Mouse (Mus musculus): ENCODE measurements around the gene Arfgef3.

Arfgef3 gene

GRCm38 (mm10) chr10:18743286-18744142 lies at the start of gene Arfgef3:
TSS of gene Arfgef3 (minus strand) at chr10:18743949.
- in situ Hi-C loops (cut with MboI; ENCODE audit: low pct_unique_long_range_greater_than_20kb in 1 of 2, low sequenced_read_pairs in 2 of 2, unreplicated experiment in 1 of 2): no loop called here

DNA sequence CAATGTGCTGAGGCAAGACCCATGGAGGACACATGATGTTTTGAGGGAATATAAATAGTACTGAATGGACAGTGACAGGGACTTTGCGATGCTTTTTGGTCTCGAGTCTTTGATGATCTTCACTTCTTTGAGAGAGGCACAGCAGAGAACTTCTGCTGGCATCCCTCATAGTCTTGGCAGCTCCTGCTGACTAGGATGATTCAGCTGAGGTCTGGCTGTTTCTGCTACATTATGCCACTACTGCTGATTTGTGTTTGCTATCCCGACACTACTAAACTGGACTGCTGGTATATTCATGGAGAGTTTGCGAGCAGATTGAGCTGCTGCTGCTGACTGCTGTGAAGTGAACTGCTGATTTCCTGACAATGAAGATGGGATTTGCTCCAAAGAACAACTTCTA lies 46.3 kb upstream of the Arfgef3 start:
- in situ Hi-C loops (cut with MboI; ENCODE audit: low pct_unique_long_range_greater_than_20kb in 1 of 2, low sequenced_read_pairs in 2 of 2, unreplicated experiment in 1 of 2): no loop called here

GRCm38 (mm10) chr10:18788601-18789000 lies 44.9 kb upstream of the Arfgef3 start:
- in situ Hi-C loops (cut with MboI; ENCODE audit: low pct_unique_long_range_greater_than_20kb in 1 of 2, low sequenced_read_pairs in 2 of 2, unreplicated experiment in 1 of 2): no loop called here

GRCm38 (mm10) chr10:18786693-18787092 lies 42.9 kb upstream of the Arfgef3 start, which contains the start of gene Gm4922:
TSS of gene Gm4922 (minus strand) at chr10:18786793.
- in situ Hi-C loops (cut with MboI; ENCODE audit: low pct_unique_long_range_greater_than_20kb in 1 of 2, low sequenced_read_pairs in 2 of 2, unreplicated experiment in 1 of 2): no loop called here

GRCm38 (mm10) chr10:18777546-18777945 lies 33.8 kb upstream of the Arfgef3 start:
- in situ Hi-C loops (cut with MboI; ENCODE audit: low pct_unique_long_range_greater_than_20kb in 1 of 2, low sequenced_read_pairs in 2 of 2, unreplicated experiment in 1 of 2): loop anchor here (10.0 kb wide), 1 partner anchor 117 kb away; no protein-coding TSS in a partner anchor

GRCm38 (mm10) chr10:18772537-18773179 lies 28.9 kb upstream of the Arfgef3 start:
- in situ Hi-C loops (cut with MboI; ENCODE audit: low pct_unique_long_range_greater_than_20kb in 1 of 2, low sequenced_read_pairs in 2 of 2, unreplicated experiment in 1 of 2): loop anchor here (10.0 kb wide), 1 partner anchor 122 kb away; no protein-coding TSS in a partner anchor

DNA sequence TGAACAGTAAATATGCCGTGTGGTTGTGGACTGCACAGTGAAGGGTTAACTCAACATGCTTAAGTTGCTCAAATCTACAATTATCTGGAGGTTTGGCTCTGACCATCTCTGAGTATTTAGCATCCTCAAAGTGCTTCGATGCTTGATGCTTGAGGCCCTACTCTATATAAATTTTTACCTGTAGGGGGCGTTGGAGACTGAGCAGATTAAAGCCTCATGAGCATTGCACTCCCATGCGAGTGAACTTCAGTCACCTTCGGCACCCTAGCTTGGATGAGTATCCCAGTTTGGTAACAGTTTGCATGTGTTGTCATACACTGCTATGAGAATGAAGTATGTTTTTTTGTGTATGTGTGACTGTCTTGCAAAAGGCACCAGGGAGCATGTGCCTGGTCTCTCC lies 26.2 kb upstream of the Arfgef3 start:
- in situ Hi-C loops (cut with MboI; ENCODE audit: low pct_unique_long_range_greater_than_20kb in 1 of 2, low sequenced_read_pairs in 2 of 2, unreplicated experiment in 1 of 2): loop anchor here (10.0 kb wide), 1 partner anchor 125 kb away; no protein-coding TSS in a partner anchor

DNA sequence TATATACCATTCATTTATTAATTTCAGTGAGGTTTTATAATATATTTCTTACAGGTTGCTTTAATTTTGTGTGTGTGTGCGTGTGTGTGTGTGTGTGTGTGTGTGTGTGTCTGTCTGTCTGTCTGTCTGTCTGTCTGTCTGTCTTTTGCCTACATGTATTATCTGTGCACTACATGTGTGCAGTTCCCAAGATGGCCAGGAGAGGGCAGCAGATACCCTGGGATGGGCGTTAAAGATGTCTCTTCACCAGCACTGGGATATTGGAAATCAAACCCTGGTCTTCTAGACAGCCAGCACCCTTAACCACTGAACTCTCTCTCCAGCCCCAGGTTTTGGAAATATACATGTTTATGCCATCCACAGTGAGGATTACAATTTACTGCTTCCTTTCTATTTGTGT lies 16.5 kb upstream of the Arfgef3 start:
- in situ Hi-C loops (cut with MboI; ENCODE audit: low pct_unique_long_range_greater_than_20kb in 1 of 2, low sequenced_read_pairs in 2 of 2, unreplicated experiment in 1 of 2): no loop called here

- in situ Hi-C loops (cut with MboI; ENCODE audit: low pct_unique_long_range_greater_than_20kb in 1 of 2, low sequenced_read_pairs in 2 of 2, unreplicated experiment in 1 of 2): no loop called here
Observed at GRCm38 (mm10) chr10:18750057-18750456, 6.3 kb upstream of the Arfgef3 start.

- in situ Hi-C loops (cut with MboI; ENCODE audit: low pct_unique_long_range_greater_than_20kb in 1 of 2, low sequenced_read_pairs in 2 of 2, unreplicated experiment in 1 of 2): no loop called here
Observed at GRCm38 (mm10) chr10:18742086-18742485, 1.7 kb downstream of the Arfgef3 start.

DNA sequence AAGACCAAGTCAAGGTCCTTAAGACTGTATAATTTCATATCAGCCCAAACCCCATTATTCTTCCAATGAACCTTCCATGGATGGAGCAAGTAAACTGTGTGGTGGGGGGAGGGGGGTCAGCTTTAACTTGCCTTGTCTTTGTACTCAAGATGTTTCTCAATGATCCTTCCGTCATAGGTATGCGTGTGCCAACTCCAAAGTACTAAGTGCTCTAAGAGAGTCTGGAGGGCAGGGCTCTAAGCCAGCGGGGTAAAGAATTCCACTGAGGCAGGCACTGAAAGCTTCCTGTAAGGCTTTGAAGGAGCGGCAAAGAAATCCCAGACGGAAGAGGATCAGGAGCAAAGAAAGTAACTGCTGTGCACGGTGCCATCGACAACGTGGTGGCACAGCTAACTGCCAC lies 2.7 kb downstream of the Arfgef3 start:
- in situ Hi-C loops (cut with MboI; ENCODE audit: low pct_unique_long_range_greater_than_20kb in 1 of 2, low sequenced_read_pairs in 2 of 2, unreplicated experiment in 1 of 2): no loop called here

- in situ Hi-C loops (cut with MboI; ENCODE audit: low pct_unique_long_range_greater_than_20kb in 1 of 2, low sequenced_read_pairs in 2 of 2, unreplicated experiment in 1 of 2): no loop called here
Observed at GRCm38 (mm10) chr10:18728548-18728947, 15.2 kb downstream of the Arfgef3 start.

- in situ Hi-C loops (cut with MboI; ENCODE audit: low pct_unique_long_range_greater_than_20kb in 1 of 2, low sequenced_read_pairs in 2 of 2, unreplicated experiment in 1 of 2): no loop called here
Observed at GRCm38 (mm10) chr10:18711436-18711835, 32.3 kb downstream of the Arfgef3 start.

GRCm38 (mm10) chr10:18710949-18711348 lies 32.8 kb downstream of the Arfgef3 start:
- in situ Hi-C loops (cut with MboI; ENCODE audit: low pct_unique_long_range_greater_than_20kb in 1 of 2, low sequenced_read_pairs in 2 of 2, unreplicated experiment in 1 of 2): no loop called here

GRCm38 (mm10) chr10:18709836-18710235 lies 33.9 kb downstream of the Arfgef3 start:
- in situ Hi-C loops (cut with MboI; ENCODE audit: low pct_unique_long_range_greater_than_20kb in 1 of 2, low sequenced_read_pairs in 2 of 2, unreplicated experiment in 1 of 2): no loop called here

- in situ Hi-C loops (cut with MboI; ENCODE audit: low pct_unique_long_range_greater_than_20kb in 1 of 2, low sequenced_read_pairs in 2 of 2, unreplicated experiment in 1 of 2): no loop called here
Observed at GRCm38 (mm10) chr10:18708641-18709040, 35.1 kb downstream of the Arfgef3 start.

GRCm38 (mm10) chr10:18704393-18705120 lies 39.2 kb downstream of the Arfgef3 start:
- in situ Hi-C loops (cut with MboI; ENCODE audit: low pct_unique_long_range_greater_than_20kb in 1 of 2, low sequenced_read_pairs in 2 of 2, unreplicated experiment in 1 of 2): no loop called here

GRCm38 (mm10) chr10:18701517-18701916 lies 42.2 kb downstream of the Arfgef3 start:
- in situ Hi-C loops (cut with MboI; ENCODE audit: low pct_unique_long_range_greater_than_20kb in 1 of 2, low sequenced_read_pairs in 2 of 2, unreplicated experiment in 1 of 2): no loop called here

DNA sequence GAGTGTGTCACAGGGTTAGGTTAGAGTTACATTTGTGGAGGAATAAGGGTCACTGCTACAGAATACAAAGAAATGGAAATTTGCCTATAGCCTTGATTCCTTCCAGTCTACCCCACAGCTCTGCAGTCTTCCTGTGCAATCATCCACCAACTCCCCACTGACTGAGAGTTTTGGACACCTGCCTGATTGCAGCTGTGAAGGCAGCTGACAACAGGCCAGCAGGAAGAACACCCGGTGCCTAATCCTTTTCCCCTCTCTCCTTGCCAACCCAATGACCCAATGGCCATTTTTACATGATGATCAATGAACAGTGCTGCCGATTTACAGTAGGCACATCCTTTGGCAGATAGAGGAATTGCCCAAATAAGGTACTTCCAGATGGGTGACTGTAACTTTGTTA lies 43.6 kb downstream of the Arfgef3 start:
- in situ Hi-C loops (cut with MboI; ENCODE audit: low pct_unique_long_range_greater_than_20kb in 1 of 2, low sequenced_read_pairs in 2 of 2, unreplicated experiment in 1 of 2): no loop called here
